Mouse (Mus musculus): ENCODE measurements at regions not wholly inside any gene's neighbourhood (a gene's known extent, or its start where the extent isn't known, plus 50 kb on each side); places are given as distances from the start of the nearest gene placed in this dataset.

- Histone ChIP-seq H3K36me3 (ENCODE audit: control insufficient read depth, insufficient read depth, low read length) (no peaks in the 10 kb centered on the region), H3K4me3 (ENCODE audit: low read length) (no peak overlapping the region), H3K9me3 (ENCODE audit: control insufficient read depth, low read length) (no peaks in the 10 kb centered on the region), H3K27ac (ENCODE audit: low read length) (peak overlapping the region; percentile 57), H3K9ac (ENCODE audit: low read length) (no peak overlapping the region), H3K27me3 (ENCODE audit: control insufficient read depth, insufficient read depth, low read depth, low read length) (no peaks in the 10 kb centered on the region), H3K4me2 (ENCODE audit: low read depth, low read length) (0 out of 2 replicates have a peak overlapping the region, but pooled peaks have one; percentile 15), H3K4me1 (replicated peaks; ENCODE audit: control insufficient read depth, insufficient read depth, low read length) (peaks cover 41% of the 10 kb centered on the region)
- 0 out of 2 replicates have a peak, but pooled peaks have one; percentile 13 for ATAC-seq (ENCODE audit: low read depth)
- WGBS: 36% methylated on average over 7 of the region's 7 CpGs
Observed at GRCm38 (mm10) chr1:136694983-136695382, 70.3 kb downstream of the Zfp281 start.

GRCm38 (mm10) chr1:136696077-136696641 is 71.5 kb downstream of the Zfp281 start:
- Histone ChIP-seq H3K9me3 (ENCODE audit: control insufficient read depth, low read length) (no peaks in the 10 kb centered on the region), H3K4me3 (ENCODE audit: low read length) (peak overlapping the region; percentile 7; the same call in 1 of the 2 replicates), H3K27ac (ENCODE audit: low read length) (peak overlapping the region; percentile 57), H3K27me3 (ENCODE audit: control insufficient read depth, insufficient read depth, low read depth, low read length) (no peaks in the 10 kb centered on the region), H3K4me2 (ENCODE audit: low read depth, low read length) (peak overlapping the region; percentile 37), H3K36me3 (ENCODE audit: control insufficient read depth, insufficient read depth, low read length) (no peaks in the 10 kb centered on the region), H3K9ac (ENCODE audit: low read length) (no peak overlapping the region), H3K4me1 (replicated peaks; ENCODE audit: control insufficient read depth, insufficient read depth, low read length) (peaks cover 41% of the 10 kb centered on the region)
- WGBS: 13% methylated on average over 19 of the region's 19 CpGs
- peak; percentile 63 for ATAC-seq (ENCODE audit: low read depth)

GRCm38 (mm10) chr1:136698454-136699152 is 73.9 kb downstream of the Zfp281 start:
- 17% methylated on average over 9 of the region's 9 CpGs for whole genome bisulfite sequencing
- peak; percentile 56 for ATAC-seq (ENCODE audit: low read depth)
- peak overlapping the region; percentile 82 for H3K27ac ChIP-seq (ENCODE audit: low read length)
- H3K36me3 ChIP-seq (ENCODE audit: control insufficient read depth, insufficient read depth, low read length): no peaks in the 10 kb centered on the region
- H3K4me3 ChIP-seq (ENCODE audit: low read length): no peak overlapping the region
- peak overlapping the region; percentile 26; the same call in 1 of the 2 replicates for H3K9ac ChIP-seq (ENCODE audit: low read length)
- no peaks in the 10 kb centered on the region for H3K27me3 ChIP-seq (ENCODE audit: control insufficient read depth, insufficient read depth, low read depth, low read length)
- H3K4me2 ChIP-seq (ENCODE audit: low read depth, low read length): no peak overlapping the region
- no peaks in the 10 kb centered on the region for H3K9me3 ChIP-seq (ENCODE audit: control insufficient read depth, low read length)
- peaks cover 35% of the 10 kb centered on the region for H3K4me1 ChIP-seq (replicated peaks; ENCODE audit: control insufficient read depth, insufficient read depth, low read length)

- no peak overlapping the region for H3K4me2 ChIP-seq (ENCODE audit: low read depth, low read length)
- 52% methylated on average over 7 of the region's 7 CpGs for WGBS
- H3K9ac ChIP-seq (ENCODE audit: low read length): peak overlapping the region; percentile 26; the same call in 1 of the 2 replicates
- peaks cover 34% of the 10 kb centered on the region for H3K4me1 ChIP-seq (replicated peaks; ENCODE audit: control insufficient read depth, insufficient read depth, low read length)
- no peaks in the 10 kb centered on the region for H3K36me3 ChIP-seq (ENCODE audit: control insufficient read depth, insufficient read depth, low read length)
- H3K9me3 ChIP-seq (ENCODE audit: control insufficient read depth, low read length): no peaks in the 10 kb centered on the region
- no peak for ATAC-seq (ENCODE audit: low read depth)
- no peak overlapping the region for H3K4me3 ChIP-seq (ENCODE audit: low read length)
- H3K27me3 ChIP-seq (ENCODE audit: control insufficient read depth, insufficient read depth, low read depth, low read length): no peaks in the 10 kb centered on the region
- peak overlapping the region; percentile 82 for H3K27ac ChIP-seq (ENCODE audit: low read length)
Observed at GRCm38 (mm10) chr1:136699153-136699524, 74.4 kb downstream of the Zfp281 start.

- Histone ChIP-seq H3K9ac (ENCODE audit: low read length) (no peak overlapping the region), H3K36me3 (ENCODE audit: control insufficient read depth, insufficient read depth, low read length) (no peaks in the 10 kb centered on the region), H3K27me3 (ENCODE audit: control insufficient read depth, insufficient read depth, low read depth, low read length) (no peaks in the 10 kb centered on the region), H3K4me2 (ENCODE audit: low read depth, low read length) (no peak overlapping the region), H3K27ac (ENCODE audit: low read length) (no peak overlapping the region), H3K9me3 (ENCODE audit: control insufficient read depth, low read length) (no peaks in the 10 kb centered on the region), H3K4me3 (ENCODE audit: low read length) (no peak overlapping the region), H3K4me1 (replicated peaks; ENCODE audit: control insufficient read depth, insufficient read depth, low read length) (peaks cover 34% of the 10 kb centered on the region)
- WGBS: 72% methylated on average over 8 of the region's 8 CpGs
- no peak for ATAC-seq (ENCODE audit: low read depth)
Observed at GRCm38 (mm10) chr1:136699571-136699970, 74.9 kb downstream of the Zfp281 start.

GRCm38 (mm10) chr1:136704139-136704538 is 79.4 kb downstream of the Zfp281 start:
- Histone ChIP-seq H3K9me3 (ENCODE audit: control insufficient read depth, low read length) (no peaks in the 10 kb centered on the region), H3K4me2 (ENCODE audit: low read depth, low read length) (no peak overlapping the region)
- ATAC-seq (ENCODE audit: low read depth): no peak

GRCm38 (mm10) chr1:136706509-136706908 is 81.8 kb downstream of the Zfp281 start:
- Histone ChIP-seq H3K9me3 (ENCODE audit: control insufficient read depth, low read length) (no peaks in the 10 kb centered on the region), H3K9ac (ENCODE audit: low read length) (no peak overlapping the region), H3K27me3 (ENCODE audit: control insufficient read depth, insufficient read depth, low read depth, low read length) (no peaks in the 10 kb centered on the region), H3K27ac (ENCODE audit: low read length) (no peak overlapping the region), H3K4me3 (ENCODE audit: low read length) (no peak overlapping the region), H3K4me1 (replicated peaks; ENCODE audit: control insufficient read depth, insufficient read depth, low read length) (no peaks in the 10 kb centered on the region), H3K36me3 (ENCODE audit: control insufficient read depth, insufficient read depth, low read length) (no peaks in the 10 kb centered on the region), H3K4me2 (ENCODE audit: low read depth, low read length) (no peak overlapping the region)
- 62% methylated on average over 8 of the region's 8 CpGs for WGBS
- ATAC-seq (ENCODE audit: low read depth): no peak

More at GRCm38 (mm10) chr1:136704139-136704538, 79.4 kb downstream of the Zfp281 start:
- Histone ChIP-seq H3K4me1 (replicated peaks; ENCODE audit: control insufficient read depth, insufficient read depth, low read length) (peaks cover under 1% of the 10 kb centered on the region), H3K36me3 (ENCODE audit: control insufficient read depth, insufficient read depth, low read length) (no peaks in the 10 kb centered on the region), H3K27ac (ENCODE audit: low read length) (no peak overlapping the region), H3K4me3 (ENCODE audit: low read length) (no peak overlapping the region), H3K9ac (ENCODE audit: low read length) (no peak overlapping the region), H3K27me3 (ENCODE audit: control insufficient read depth, insufficient read depth, low read depth, low read length) (no peaks in the 10 kb centered on the region)
- WGBS: 78% methylated on average over 5 of the region's 5 CpGs

GRCm38 (mm10) chr1:136707394-136707793 is 82.7 kb downstream of the Zfp281 start:
- Histone ChIP-seq H3K27ac (ENCODE audit: low read length) (no peak overlapping the region), H3K4me3 (ENCODE audit: low read length) (no peak overlapping the region), H3K4me1 (replicated peaks; ENCODE audit: control insufficient read depth, insufficient read depth, low read length) (no peaks in the 10 kb centered on the region), H3K36me3 (ENCODE audit: control insufficient read depth, insufficient read depth, low read length) (no peaks in the 10 kb centered on the region), H3K9ac (ENCODE audit: low read length) (no peak overlapping the region), H3K27me3 (ENCODE audit: control insufficient read depth, insufficient read depth, low read depth, low read length) (no peaks in the 10 kb centered on the region), H3K4me2 (ENCODE audit: low read depth, low read length) (no peak overlapping the region), H3K9me3 (ENCODE audit: control insufficient read depth, low read length) (no peaks in the 10 kb centered on the region)
- no peak for ATAC-seq (ENCODE audit: low read depth)
- 81% methylated on average over 8 of the region's 8 CpGs for WGBS

GRCm38 (mm10) chr1:136707866-136708265 is 83.2 kb downstream of the Zfp281 start:
- 85% methylated on average over 12 of the region's 12 CpGs for WGBS
- no peak for ATAC-seq (ENCODE audit: low read depth)
- H3K9me3 ChIP-seq (ENCODE audit: control insufficient read depth, low read length): no peaks in the 10 kb centered on the region
- no peak overlapping the region for H3K4me3 ChIP-seq (ENCODE audit: low read length)
- H3K9ac ChIP-seq (ENCODE audit: low read length): no peak overlapping the region
- H3K27ac ChIP-seq (ENCODE audit: low read length): no peak overlapping the region
- no peaks in the 10 kb centered on the region for H3K36me3 ChIP-seq (ENCODE audit: control insufficient read depth, insufficient read depth, low read length)
- H3K4me2 ChIP-seq (ENCODE audit: low read depth, low read length): no peak overlapping the region
- no peaks in the 10 kb centered on the region for H3K27me3 ChIP-seq (ENCODE audit: control insufficient read depth, insufficient read depth, low read depth, low read length)
- no peaks in the 10 kb centered on the region for H3K4me1 ChIP-seq (replicated peaks; ENCODE audit: control insufficient read depth, insufficient read depth, low read length)
